Mouse (Mus musculus): ENCODE measurements at regions not wholly inside any gene's neighbourhood (a gene's known extent, or its start where the extent isn't known, plus 50 kb on each side); places are given as distances from the start of the nearest gene placed in this dataset.

- no peak for DNase-seq
Measured at GRCm38 (mm10) chr4:93935692-93936091, 600.4 kb upstream of the Tusc1 start.

DNA sequence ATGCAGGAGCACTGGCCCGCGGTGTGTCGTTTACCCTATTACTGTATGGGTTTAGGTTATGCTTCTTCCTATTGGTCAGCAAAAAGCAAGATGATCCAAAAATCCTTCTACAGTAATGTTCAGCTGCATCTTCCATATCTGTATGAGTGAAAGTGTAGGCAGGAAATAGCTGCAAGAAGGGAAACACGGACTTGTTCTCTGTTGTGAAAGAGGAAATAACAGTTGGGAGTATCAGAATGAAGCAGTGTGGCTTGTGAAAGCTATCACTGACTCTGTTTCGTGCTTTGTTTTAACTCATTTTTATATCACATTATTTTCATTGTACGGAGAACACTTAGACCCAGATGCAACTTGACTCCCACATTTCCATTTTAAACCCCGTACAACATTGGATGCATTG, 591.8 kb upstream of the Tusc1 start:
- DNase-seq: no peak

DNA sequence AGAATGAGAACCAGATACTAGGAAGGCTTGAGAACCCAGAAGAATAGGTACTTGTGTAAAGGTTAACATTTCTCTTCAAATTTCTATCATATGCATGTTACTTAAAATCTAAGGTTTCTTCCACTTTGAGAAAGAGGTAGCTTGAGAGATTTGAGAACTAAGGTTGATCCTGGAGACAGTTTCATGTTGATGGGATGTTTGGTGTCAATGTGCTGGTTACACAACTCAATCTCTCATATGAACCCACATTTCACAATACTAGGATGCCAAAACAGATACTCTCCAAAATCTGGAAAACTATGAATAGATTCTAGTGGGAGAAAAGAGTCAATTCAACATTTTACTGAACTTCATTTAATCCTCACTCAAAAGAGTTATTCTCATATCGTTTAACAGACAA, 589.1 kb upstream of the Tusc1 start:
- DNase-seq: no peak

GRCm38 (mm10) chr4:93886631-93887030, 551.3 kb upstream of the Tusc1 start:
- DNase-seq: no peak

GRCm38 (mm10) chr4:93881318-93881717, 546.0 kb upstream of the Tusc1 start:
- no peak for DNase-seq

DNA sequence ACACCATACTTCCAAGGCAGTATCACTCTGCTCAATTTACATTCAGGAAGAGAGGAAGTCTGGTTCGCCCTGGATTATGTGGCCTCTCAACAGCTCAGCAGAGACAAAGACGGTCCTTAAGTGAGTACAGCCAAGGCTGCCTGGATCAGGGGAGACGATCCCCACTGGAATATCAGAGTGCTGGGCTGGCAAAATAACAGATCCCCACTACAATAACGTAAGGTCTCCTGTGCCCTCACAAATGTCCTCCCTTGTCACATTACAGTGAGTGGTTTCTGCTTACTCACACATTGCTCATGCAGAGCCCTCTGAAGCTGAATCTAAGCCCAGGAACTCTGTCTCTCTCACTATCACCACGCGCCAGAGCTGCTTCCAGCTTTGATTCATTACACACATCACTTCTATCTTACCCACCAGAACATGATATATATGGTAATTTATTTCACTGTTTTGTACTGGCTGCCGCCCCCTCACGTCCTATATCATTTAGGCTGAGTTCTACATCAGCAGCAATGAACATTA, 544.1 kb upstream of the Tusc1 start:
- DNase-seq: peak; percentile 21

GRCm38 (mm10) chr4:93873271-93873670, 538.0 kb upstream of the Tusc1 start:
- no peak for DNase-seq

GRCm38 (mm10) chr4:93853451-93853850, 518.1 kb upstream of the Tusc1 start:
- DNase-seq: no peak

DNA sequence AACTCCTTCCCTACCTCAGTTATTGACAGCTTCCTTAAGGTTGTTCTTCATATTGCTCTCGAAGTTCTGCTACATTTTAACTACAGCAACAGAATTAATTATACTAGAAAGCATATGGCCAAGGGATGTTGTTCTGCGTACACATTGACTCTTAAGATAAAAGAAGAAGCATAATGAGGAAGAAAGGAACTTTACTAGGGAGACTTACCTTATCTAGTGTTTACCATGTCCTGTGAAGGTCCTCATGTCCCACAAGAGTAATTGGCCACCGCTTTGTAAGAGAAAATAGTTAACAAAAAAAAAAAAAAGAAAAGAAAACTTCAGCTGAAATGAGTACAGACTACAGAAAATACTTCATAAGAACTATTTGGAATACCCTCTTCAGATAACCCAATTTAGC, 513.9 kb upstream of the Tusc1 start:
- no peak for DNase-seq

GRCm38 (mm10) chr4:93830701-93831100, 495.4 kb upstream of the Tusc1 start:
- DNase-seq: peak; percentile 18

DNA sequence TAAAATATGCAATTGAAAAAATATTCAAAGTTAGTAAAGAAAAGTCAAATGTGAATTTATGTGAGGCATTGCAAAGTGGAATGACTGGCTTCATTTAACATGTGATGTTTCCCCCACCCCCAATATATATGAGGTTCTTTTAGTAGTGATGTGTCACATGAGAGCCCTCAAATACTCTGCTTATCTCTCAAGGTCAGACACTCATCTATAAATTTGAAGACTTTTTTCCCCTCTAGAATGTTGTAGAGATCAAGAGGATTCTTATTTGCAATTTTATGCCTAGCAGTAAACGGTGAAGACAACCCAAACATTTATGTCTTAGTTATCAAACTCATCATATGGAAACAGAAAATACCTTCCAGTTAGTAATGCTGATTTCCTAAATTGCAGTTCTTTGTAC, 457.8 kb upstream of the Tusc1 start:
- no peak for DNase-seq

GRCm38 (mm10) chr4:93790157-93790556, 454.8 kb upstream of the Tusc1 start:
- no peak for DNase-seq

DNA sequence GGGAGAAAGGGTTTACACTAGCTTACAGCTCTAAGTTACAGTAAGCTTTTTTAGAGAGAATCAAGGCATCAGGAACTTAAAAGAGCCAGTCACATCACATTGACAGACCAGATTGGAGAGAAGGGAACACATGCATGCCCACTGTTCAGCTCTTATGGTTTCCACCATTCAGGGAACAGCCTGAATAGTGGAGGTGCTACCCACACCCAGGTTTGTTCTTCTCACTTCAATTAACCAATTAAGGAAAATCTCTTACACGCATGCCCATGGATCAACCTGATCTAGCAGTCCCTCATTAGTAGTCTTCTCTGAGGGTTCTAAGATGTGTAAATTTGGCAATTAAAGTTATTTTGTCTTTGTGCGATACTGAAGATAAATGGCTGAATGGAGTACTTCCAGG, 419.2 kb upstream of the Tusc1 start:
- no peak for DNase-seq

GRCm38 (mm10) chr4:93746326-93746725, 411.0 kb upstream of the Tusc1 start:
- DNase-seq: peak; percentile 19

DNA sequence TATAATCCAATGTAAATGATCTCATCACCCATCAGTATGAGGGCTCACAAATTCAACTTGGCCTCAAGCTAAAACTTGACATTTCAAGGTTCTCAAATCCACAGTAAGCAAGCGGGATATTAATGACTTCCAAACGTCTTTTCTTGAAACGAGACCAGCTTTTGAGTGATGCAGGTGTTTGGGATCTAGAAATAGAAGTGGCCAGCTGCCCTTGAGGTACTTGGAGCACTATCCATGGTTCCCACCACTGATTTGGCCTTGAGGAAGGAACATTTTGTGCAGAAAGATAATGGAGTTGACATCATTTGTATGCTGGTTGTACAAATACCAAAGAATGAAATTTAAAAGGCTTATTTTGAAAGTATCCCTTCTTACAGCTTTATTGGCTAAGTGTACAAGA, 378.4 kb upstream of the Tusc1 start:
- no peak for DNase-seq

DNA sequence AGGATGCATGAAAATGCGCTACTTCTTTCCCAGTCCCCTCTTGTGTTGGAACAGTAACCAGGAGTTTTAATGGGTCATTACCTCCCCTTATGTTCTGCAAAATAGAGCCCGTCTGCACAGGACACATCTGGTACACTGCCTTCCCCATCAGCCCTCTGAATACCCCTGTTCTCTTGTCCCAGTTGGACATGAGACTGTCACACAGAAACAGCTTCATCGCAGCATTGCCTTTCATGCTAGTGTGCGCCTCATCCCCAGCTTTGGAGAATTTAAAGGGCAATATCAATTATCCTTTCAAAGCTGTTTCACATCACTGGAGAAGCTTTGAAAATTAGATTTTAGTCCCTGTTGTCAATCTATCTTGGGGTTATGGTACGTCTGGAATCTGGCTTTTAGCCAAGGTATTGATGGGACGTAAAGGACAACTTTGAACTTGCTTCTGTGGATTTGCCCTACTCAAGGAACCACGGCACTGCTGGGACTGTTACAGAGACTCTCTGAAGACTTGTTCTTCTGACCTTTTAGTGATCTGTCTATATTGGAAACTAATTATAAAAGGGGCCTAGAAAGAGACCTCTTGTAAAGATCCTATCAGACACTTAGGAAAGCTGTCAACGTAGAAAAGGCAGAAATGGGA, 341.2 kb upstream of the Tusc1 start:
- no peak for DNase-seq

GRCm38 (mm10) chr4:93675739-93676402, 340.6 kb upstream of the Tusc1 start:
- no peak for DNase-seq

GRCm38 (mm10) chr4:93669050-93669449, 333.7 kb upstream of the Tusc1 start:
- no peak for DNase-seq

GRCm38 (mm10) chr4:93664293-93664692, 329.0 kb upstream of the Tusc1 start:
- DNase-seq: no peak

GRCm38 (mm10) chr4:93638207-93638606, 302.9 kb upstream of the Tusc1 start:
- DNase-seq: no peak

DNA sequence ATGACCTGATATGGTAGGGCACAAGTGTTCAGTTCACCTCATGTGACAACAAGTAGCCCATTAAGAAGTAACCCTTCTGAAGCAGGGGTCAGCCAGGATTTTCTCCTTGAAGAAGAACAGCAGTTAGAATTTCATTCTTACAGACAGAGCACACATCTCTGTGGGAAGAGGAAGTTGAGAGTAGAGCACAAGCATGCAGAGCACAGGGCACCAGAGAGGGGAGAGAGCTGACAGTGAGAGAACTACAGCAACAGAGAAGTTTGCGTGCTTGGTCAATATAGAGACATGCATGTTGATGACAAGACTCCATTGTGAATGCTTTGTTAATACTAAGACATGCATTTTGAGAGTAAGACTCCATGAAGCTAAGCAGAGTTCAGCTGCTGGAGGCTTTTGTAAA, 263.2 kb upstream of the Tusc1 start:
- DNase-seq: no peak

DNA sequence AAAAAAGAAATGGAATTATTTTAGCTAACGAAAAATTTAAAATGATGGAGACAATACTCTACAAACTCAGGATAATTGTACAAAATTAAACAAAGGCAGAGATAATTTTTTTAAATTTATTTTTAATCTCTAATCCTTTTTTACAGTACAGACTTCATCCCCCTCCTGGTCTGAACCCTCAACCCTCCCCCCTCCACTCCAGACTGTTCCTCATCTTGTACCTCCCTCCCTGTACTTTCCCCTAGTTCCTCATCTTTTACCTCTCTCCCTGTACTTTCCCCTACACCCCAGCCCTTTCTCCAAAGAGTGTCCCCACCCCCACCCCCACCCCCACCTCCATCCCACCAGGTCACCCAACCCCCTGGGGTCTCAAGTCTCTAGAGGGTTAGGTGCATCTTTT, 249.0 kb upstream of the Tusc1 start:
- no peak for DNase-seq

DNA sequence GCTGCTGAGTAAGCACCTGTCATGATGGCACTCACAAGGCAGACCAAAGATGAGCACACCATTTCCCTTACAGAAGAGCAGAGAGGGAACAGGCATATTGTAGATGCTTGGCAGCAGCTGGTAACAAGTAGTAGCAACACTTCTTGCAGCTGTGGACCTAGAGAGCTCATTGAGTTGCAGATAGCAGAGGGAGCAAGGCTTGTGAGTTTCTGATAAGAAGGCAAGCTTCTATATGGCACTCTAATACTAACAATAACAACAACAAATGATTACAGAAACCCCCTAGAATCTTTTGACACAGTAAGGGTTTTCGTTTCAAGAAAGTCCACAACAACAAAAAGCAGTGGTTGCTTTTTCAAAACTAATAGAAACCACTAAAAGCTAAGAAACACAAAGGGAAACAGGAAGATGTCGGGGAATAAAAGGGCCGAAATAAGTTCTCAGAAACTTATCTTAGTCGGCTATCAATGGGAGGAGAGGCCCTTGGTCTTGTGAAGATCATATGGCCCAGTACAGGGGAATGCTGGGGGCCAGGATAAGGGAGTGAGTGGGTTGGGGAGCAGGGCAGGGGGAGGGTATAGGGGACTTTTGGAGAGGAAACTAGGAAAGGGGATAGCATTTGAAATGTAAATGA, 248.5 kb upstream of the Tusc1 start:
- no peak for DNase-seq

GRCm38 (mm10) chr4:93579343-93579742, 244.0 kb upstream of the Tusc1 start:
- no peak for DNase-seq

Measured in adrenal gland, postnatal 25 days (tissue).